Mouse (Mus musculus) intestine, embryonic 14.5 days (tissue): ENCODE data around the gene Phactr4. TPM values are rescaled to one million over a fixed set of nuclear protein-coding genes. Genes with fewer than 3 reads are reported as not detected.

Source experiments
- ATAC-seq: fragments of 200-750 bp; cut with Nextera tagmentation; replicated peaks from 2 replicates; pipeline ENCODE4 v1.8.0; 2017; ENCODE audit warnings: low read depth, moderate number of reproducible peaks, moderate TSS enrichment, moderate library complexity; ENCODE audit not compliant: low FRiP score, low TSS enrichment
- DNase-seq: peaks from one replicate; pipeline ENCODE4 v3.0.0-alpha.2; 2018; ENCODE audit warnings: low spot score
- H3K27ac ChIP-seq: fragments of 300-500 bp; sonication (generic); 2 replicates; pipeline ENCODE4 v1.5.1; 2014; ENCODE audit warnings: low read depth, mild to moderate bottlenecking, control low read depth
- H3K27me3 ChIP-seq: fragments of 300-500 bp; sonication (generic); replicated peaks from 2 replicates; pipeline ENCODE4 v1.6.1; 2014; ENCODE audit warnings: low read length, control low read depth; ENCODE audit not compliant: control insufficient read depth, insufficient read depth
- H3K36me3 ChIP-seq: fragments of 300-500 bp; sonication (generic); 2 replicates; pipeline ENCODE4 v1.6.1; 2014; ENCODE audit warnings: low read length, control low read depth; ENCODE audit not compliant: control insufficient read depth, insufficient read depth
- H3K4me1 ChIP-seq: fragments of 300-500 bp; sonication (generic); replicated peaks from 2 replicates; pipeline ENCODE4 v1.6.1; 2014; ENCODE audit warnings: low read length, control low read depth, mixed read lengths; ENCODE audit not compliant: control insufficient read depth, insufficient read depth
- H3K4me2 ChIP-seq: fragments of 300-500 bp; sonication (generic); 2 replicates; pipeline ENCODE4 v1.6.1; 2014; ENCODE audit warnings: low read length
- H3K4me3 ChIP-seq: fragments of 300-500 bp; sonication (generic); 2 replicates; pipeline ENCODE4 v1.5.1; 2014; ENCODE audit warnings: low read depth, low read length, control low read depth, mixed read lengths
- H3K9ac ChIP-seq: fragments of 300-500 bp; sonication (generic); 2 replicates; pipeline ENCODE4 v1.6.1; 2014; ENCODE audit warnings: mild to moderate bottlenecking, low read length
- H3K9me3 ChIP-seq: fragments of 300-500 bp; sonication (generic); 2 replicates; pipeline ENCODE4 v1.6.1; 2016; ENCODE audit warnings: low read length, control low read depth; ENCODE audit not compliant: control insufficient read depth
- WGBS: fragments of 180-500 bp; shearing (Covaris S2); extraction: QIAGEN DNeasy Blood & Tissue Kit; methylation state at CpG from one replicate; pipeline ENCODE4 v1.1.7; 2014; 5-methylcytosine and 5-hydroxymethylcytosine counted together
- polyA plus RNA-seq: library from polyadenylated mRNA; unstranded; fragments of >200 nt; fragmentation: Nextera tagmentation; extraction: Ambion mirVana; gene quantifications from 2 replicates; pipeline ENCODE4 v1.2.1, GENCODE M21; 2014

The Phactr4 gene
- polyA plus RNA-seq, 1 experiment from 2014 or later: 21.5 TPM

DNA sequence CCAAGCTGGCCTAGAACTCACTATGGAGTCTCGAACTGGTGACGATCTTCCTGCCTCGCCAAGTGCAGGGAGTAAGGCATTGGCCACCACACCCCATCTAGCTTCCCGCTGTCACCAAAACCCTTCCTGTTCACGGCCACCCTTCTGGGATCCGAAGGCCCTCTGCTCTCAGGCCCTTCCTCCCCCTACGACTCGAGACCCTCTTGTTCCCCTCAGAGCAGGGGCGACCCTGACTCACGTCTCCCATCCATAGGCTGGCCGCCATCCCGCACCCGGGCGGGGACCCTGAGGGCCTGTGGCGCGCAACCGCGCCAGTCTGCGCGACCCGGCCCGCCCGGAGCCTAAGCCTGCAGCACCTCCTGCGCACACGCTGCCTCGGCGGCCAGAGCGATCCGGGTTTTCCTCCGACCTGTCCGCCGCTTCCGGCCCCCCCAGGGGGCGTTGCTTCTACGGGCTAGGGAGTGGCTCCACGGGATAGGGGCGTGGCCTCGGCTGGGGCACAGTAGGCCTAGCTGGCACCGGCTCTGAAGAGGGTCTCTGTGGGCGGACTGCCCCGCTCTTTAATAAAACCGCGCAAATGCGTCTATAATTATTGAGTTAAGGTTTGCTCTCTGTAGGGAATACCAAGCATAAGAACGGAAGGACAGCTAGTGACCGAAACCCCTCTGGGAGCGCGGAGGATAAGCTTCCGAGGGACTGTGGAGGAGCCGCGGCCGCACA, 93.0 kb downstream of the Phactr4 start, which contains the start of gene Trnau1ap:
TSS of gene Trnau1ap (minus strand) at position 424 of the 720 bp plus-strand sequence.
- Histone ChIP-seq H3K36me3 (peaks cover 43% of the 10 kb centered on the region), H3K4me1 (peaks cover 10% of the 10 kb centered on the region), H3K9ac (peak within 1 kb of the TSS; percentile 84), H3K27me3 (no peaks in the 10 kb centered on the region), H3K4me2 (peak within 1 kb of the TSS; percentile 79), H3K9me3 (no peaks in the 10 kb centered on the region), H3K27ac (peak within 1 kb of the TSS; percentile 87), H3K4me3 (peak within 1 kb of the TSS; percentile 85)
- WGBS: 0% methylated on average over 52 of the region's 52 CpGs
- ATAC-seq: peak; percentile 97
- peak; percentile 97 for DNase-seq

- Histone ChIP-seq H3K4me2 (peak overlapping the region; percentile 79), H3K36me3 (peaks cover 43% of the 10 kb centered on the region), H3K4me1 (peaks cover 10% of the 10 kb centered on the region), H3K27me3 (no peaks in the 10 kb centered on the region), H3K27ac (no peak overlapping the region; the same call in 1 of the 2 replicates), H3K4me3 (peak overlapping the region; percentile 85), H3K9ac (peak overlapping the region; percentile 84), H3K9me3 (no peaks in the 10 kb centered on the region)
- DNase-seq: no peak
- no peak for ATAC-seq
- 46% methylated on average over 14 of the region's 14 CpGs for WGBS
Observed at GRCm38 (mm10) chr4:132328391-132328982, 93.8 kb downstream of the Phactr4 start.

DNA sequence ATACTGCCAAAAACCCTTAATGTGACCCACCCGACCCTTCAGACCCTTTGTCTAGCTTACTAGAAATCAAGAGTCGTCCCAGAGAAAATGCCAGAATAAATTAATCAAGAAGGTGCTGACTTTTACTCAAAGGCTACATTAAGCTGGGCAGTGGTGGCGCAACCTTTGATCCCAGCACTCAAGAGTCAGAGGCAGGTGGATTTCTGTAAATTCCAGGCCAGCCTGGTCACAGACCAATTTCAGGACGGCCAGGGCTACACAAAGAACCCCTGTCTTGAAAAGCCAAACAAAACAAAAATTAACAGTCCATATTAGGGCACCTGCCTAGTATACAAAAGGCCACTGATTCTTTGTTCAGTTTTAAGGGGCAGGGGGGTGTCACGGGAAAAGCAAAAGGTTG, 95.8 kb downstream of the Phactr4 start:
- H3K4me1 ChIP-seq: peaks cover 10% of the 10 kb centered on the region
- no peak overlapping the region for H3K4me2 ChIP-seq

GRCm38 (mm10) chr4:132315711-132316110, 106.6 kb downstream of the Phactr4 start:
- H3K4me2 ChIP-seq: no peak overlapping the region
- peaks cover 79% of the 10 kb centered on the region for H3K36me3 ChIP-seq
- 0 out of 2 replicates have a peak, but pooled peaks have one; percentile 18 for ATAC-seq
- H3K9me3 ChIP-seq: no peaks in the 10 kb centered on the region
- H3K27me3 ChIP-seq: no peaks in the 10 kb centered on the region
- H3K4me3 ChIP-seq: no peak overlapping the region
- 77% methylated on average over 8 of the region's 8 CpGs for WGBS
- DNase-seq: no peak
- no peaks in the 10 kb centered on the region for H3K4me1 ChIP-seq
- H3K9ac ChIP-seq: no peak overlapping the region
- H3K27ac ChIP-seq: no peak overlapping the region

More for the DNA sequence above, 95.8 kb downstream of the Phactr4 start:
- 80% methylated on average over 5 of the region's 5 CpGs for WGBS
- Histone ChIP-seq H3K27me3 (no peaks in the 10 kb centered on the region), H3K9me3 (no peaks in the 10 kb centered on the region), H3K9ac (no peak overlapping the region), H3K36me3 (peaks cover 40% of the 10 kb centered on the region), H3K27ac (no peak overlapping the region), H3K4me3 (no peak overlapping the region)
- ATAC-seq: no peak
- no peak for DNase-seq

- no peak overlapping the region for H3K4me3 ChIP-seq
- H3K9ac ChIP-seq: no peak overlapping the region
- H3K27me3 ChIP-seq: no peaks in the 10 kb centered on the region
- H3K4me2 ChIP-seq: no peak overlapping the region
- DNase-seq: no peak
- peaks cover 64% of the 10 kb centered on the region for H3K36me3 ChIP-seq
- H3K4me1 ChIP-seq: peaks cover 8% of the 10 kb centered on the region; the same call in 1 of the 2 replicates
- H3K27ac ChIP-seq: no peak overlapping the region
- no peaks in the 10 kb centered on the region for H3K9me3 ChIP-seq
- ATAC-seq: no peak
- WGBS: 90% methylated on average over 5 of the region's 5 CpGs
Observed at GRCm38 (mm10) chr4:132312627-132313026, 109.7 kb downstream of the Phactr4 start.

- no peak for ATAC-seq
- peaks cover 58% of the 10 kb centered on the region for H3K36me3 ChIP-seq
- peaks cover 8% of the 10 kb centered on the region; the same call in 1 of the 2 replicates for H3K4me1 ChIP-seq
- H3K27me3 ChIP-seq: no peaks in the 10 kb centered on the region
- H3K9ac ChIP-seq: no peak overlapping the region
- H3K9me3 ChIP-seq: no peaks in the 10 kb centered on the region
- no peak for DNase-seq
- no peak overlapping the region for H3K27ac ChIP-seq
- WGBS: 58% methylated on average over 3 of the region's 3 CpGs
- H3K4me2 ChIP-seq: no peak overlapping the region
- no peak overlapping the region for H3K4me3 ChIP-seq
Observed at GRCm38 (mm10) chr4:132311801-132312200, 110.5 kb downstream of the Phactr4 start.

GRCm38 (mm10) chr4:132311209-132311608, 111.1 kb downstream of the Phactr4 start:
- no peak overlapping the region for H3K9ac ChIP-seq
- no peak overlapping the region for H3K4me3 ChIP-seq
- no peak overlapping the region for H3K4me2 ChIP-seq
- WGBS: 39% methylated on average over 1 of the region's 1 CpGs
- no peaks in the 10 kb centered on the region for H3K9me3 ChIP-seq
- peaks cover 8% of the 10 kb centered on the region; the same call in 1 of the 2 replicates for H3K4me1 ChIP-seq
- H3K27me3 ChIP-seq: no peaks in the 10 kb centered on the region
- peaks cover 52% of the 10 kb centered on the region for H3K36me3 ChIP-seq
- no peak for ATAC-seq
- H3K27ac ChIP-seq: no peak overlapping the region
- DNase-seq: no peak

DNA sequence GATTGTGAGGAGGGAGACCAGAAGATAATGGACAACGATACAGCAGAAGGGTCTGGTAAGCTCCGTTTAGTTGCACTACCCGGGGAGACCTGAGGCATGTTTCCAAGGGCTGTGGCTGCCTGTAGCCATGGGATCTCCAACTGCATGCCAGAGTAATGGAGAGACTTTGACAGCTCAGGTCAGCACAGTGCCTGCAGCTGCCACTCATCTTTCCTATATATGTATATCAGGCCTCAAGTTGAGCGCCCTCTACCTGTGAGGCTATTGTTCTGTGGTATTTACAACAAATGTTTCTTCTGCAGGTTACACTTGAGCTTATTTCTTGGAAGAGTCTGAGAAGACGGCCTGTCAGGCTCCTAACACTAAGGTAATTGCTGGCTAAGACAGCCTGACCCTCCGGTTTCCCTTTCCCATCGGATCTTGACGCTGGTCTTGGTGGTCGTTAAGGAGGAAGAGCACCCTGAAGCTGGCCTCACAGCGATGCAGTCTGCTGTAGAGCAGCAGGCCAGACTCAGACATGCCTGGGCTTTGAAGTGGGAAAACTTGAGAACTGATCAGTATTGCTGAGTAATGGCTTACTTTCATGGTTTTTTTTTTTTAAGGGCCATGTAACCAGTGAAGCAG, 112.3 kb downstream of the Phactr4 start:
- no peak; the same call in 1 of the 2 replicates for ATAC-seq

More for the DNA sequence above, 112.3 kb downstream of the Phactr4 start:
- Histone ChIP-seq H3K9ac (peak overlapping the region; percentile 96), H3K4me1 (peaks cover 8% of the 10 kb centered on the region; the same call in 1 of the 2 replicates), H3K27me3 (no peaks in the 10 kb centered on the region), H3K4me3 (peak overlapping the region; percentile 87), H3K27ac (0 out of 2 replicates have a peak overlapping the region, but pooled peaks have one; percentile 88), H3K9me3 (no peaks in the 10 kb centered on the region), H3K4me2 (peak overlapping the region; percentile 91), H3K36me3 (peaks cover 45% of the 10 kb centered on the region)
- no peak for DNase-seq
- WGBS: 30% methylated on average over 10 of the region's 10 CpGs
